Mouse (Mus musculus) urinary bladder, postnatal 14 days (tissue): ENCODE data around the gene Ccdc77.
"Not testable (repeated sequence)": the region's sequence is repeated elsewhere in the genome, so short reads cannot be mapped to it uniquely, and the experiment has no call there.

Experiments used
- DNase-seq: peaks from one replicate; pipeline ENCODE4 v3.0.0; 2021; ENCODE audit warnings: low spot score

Ccdc77 gene

DNA sequence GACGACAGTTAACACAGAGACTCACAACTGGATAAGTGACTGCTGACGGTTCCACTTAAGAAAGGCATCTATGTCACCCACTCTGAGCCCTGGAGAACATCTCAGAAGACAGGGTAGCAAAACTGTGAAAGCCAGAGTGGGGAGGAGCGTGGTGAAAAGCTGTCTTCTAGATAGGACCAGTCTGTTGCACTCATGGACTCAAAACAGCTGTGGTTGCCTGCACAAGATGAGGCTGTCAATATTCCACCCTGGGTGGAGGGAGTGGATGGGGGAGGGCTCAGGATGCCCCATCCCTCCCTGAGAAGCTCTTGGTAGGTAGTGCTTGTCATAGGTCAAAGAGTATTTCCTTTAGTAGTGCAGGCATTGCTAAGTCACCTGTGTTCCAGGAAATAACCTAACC is 54.4 kb downstream of the Ccdc77 start:
- DNase-seq = no peak

DNA sequence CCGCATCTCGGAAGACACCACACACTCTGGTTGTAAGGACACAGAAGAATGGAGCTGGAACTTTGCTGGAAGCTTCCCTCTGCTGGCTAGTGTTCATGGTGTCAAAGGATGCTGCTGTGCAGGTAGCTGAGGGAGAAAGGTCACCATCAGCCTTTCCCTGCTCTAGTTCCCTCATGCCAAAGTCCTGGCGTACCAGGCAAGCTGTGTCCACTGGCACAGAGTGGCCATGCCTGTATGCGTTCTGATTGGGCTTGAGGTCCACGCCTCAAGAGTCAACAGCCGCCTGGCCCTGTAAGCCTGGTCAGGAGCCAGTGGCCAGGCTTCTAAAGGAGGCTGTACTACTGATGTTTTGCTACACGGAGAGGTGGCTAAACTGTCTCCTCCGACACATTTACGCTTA is 54.8 kb downstream of the Ccdc77 start:
- no peak for DNase-seq

DNA sequence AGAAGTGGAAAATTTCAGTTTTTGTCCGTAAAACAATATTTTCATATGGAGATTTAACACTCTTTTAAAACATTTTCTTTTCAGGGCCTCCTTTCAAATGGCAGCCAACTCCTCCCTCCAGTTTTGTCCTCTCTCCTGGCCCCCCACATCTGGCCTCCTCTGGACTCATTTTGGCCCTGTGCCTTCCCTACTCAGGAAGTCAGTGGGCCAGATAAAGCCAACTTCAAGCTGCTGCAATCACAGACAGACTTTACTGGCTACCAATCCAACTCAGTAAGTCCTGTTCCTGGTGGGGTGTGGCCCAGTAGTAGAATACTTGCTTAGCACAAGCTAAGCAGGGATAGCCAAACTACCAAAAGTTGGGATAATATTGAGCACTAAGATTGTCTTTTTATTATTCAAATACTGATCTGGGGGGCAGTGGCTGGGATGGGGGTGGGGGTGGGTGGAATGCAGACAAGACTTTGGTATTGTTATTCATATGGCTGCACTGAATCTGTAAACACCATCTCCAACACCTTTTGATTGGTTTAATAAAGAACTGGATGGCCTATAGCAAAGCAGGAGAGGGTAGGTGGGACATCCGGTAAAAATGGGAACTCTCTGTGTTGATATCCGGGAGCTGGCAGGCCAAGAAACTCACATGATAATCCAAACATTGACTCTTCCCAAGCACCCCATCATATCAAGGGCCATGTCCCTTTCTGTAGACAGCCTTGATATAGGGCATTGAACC is 57.1 kb downstream of the Ccdc77 start:
- no peak for DNase-seq

DNA sequence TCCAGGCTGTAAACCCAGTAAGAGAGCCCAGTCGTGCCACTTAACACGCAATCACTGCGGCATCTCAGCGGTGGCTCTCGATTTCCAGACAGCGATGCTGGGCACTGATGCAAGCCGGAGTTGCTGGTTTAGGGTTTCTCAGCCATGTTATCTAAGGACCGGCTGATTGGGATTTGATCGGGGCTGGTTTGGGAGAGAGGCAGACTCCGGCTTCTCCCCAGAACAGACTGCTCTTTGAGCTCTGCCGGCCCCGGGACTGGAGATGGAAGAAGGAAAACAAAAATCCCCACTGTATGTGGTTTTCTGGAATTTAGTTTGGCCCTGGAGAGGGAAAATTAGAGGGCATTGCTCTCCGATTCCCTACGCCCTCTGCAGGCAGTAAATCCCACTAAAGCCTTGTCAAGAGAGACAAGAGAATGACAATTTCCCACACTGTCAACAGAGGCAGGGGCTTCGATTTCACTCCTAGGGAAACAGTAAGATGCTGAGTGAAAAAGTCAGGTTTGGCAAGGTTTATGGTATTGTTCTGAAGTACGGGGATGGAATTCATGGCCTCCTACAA is 61.3 kb downstream of the Ccdc77 start:
- no peak for DNase-seq

DNA sequence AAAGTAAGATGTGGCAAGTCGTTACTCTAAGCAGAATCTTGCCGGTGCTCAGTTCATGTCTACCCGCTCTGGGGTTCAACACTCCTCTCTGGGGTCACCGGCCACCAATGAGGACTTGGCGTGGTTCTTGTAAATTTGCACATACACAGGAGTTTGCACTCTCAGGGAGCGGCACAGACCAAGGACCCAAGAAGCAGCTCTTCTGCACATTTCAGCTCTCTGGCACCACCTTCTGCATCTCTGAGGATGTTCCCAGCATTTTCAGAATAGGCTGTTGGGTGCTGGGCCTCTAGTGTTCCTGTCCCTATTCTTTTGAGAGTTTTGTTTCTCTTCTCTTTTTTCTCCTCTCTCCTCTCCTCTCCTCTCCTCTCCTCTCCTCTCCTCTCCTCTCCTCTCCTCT is 63.0 kb downstream of the Ccdc77 start:
- peak; percentile 42 for DNase-seq

DNA sequence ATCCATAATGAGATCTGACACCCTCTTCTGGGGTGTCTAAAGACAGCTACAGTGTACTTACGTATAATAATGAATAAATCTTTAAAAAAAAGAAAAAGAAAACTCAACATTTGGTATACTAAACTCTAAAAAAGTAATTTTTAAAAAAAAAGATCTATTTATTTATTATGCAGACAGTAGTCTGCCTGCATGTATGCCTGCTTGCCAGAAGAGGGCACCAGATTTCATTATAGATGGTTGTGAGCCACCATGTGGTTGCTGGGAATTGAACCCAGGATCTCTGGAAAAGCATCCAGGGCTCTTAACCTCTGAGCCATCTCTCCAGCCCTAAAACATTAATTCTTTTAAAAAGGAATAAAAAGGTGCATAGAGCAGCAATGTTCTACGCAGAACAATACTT is 67.6 kb downstream of the Ccdc77 start:
- not testable (repeated sequence) for DNase-seq

DNA sequence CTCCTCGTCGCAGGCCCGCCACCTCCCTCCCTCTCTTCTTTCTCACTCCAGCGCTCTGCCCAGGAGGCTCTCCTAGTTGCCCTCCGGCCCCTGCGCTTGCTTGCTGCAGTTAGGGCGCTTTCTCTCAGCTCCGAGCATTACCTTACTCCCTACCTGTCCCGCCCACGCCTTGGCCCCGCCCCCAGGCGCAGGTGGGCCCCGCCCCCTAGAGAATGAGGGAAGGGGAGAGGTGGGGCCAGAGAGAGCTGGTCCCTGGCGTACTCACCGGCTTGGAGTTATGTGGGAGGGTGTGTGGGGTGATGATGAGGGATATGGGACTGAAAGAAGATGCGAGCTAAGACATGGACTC is 69.4 kb downstream of the Ccdc77 start:
- peak; percentile 72 for DNase-seq

DNA sequence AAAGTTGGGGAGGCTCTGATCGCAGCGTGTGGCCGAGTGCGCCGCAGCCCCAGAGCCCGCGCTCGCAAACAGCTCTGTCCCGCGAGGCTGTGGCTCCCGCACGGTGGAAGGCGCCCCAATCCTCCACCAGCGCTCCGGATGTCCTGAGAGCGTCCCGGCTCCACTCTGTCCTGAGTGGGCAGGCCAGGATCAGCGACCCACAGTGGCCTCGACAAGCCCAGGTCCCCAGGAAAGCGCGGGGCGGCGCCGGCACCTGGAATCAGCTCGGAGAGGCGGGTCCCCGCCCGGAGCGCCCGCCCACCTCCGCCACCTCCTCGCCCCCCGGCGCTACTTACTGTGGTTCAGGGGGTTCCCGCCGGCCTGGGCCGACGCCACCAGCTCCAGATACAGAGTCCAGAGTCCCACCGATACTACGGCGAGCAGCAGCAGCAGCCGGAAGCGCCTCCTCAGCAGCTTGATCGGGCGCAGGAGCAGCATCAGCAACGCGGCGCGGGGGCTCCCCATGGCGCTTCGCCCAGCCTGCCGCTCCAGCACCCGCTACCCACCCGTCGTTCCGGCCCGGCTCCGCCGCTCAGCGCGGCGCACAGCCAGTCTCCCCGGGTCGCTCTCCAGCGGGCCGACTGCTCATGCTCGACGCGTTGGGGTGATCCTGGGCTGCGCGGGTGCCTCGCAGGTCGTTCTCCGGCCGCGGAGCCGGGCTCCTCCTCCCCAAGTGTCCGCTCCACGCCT is 70.0 kb downstream of the Ccdc77 start, which contains the start of the genes D330020A13Rik and B4galnt3:
Gene D330020A13Rik (plus strand): TSS at position 309 of the 729 bp plus-strand sequence.
Gene B4galnt3 (minus strand): TSS at position 504 of the 729 bp plus-strand sequence.
- peak; percentile 25 for DNase-seq

DNA sequence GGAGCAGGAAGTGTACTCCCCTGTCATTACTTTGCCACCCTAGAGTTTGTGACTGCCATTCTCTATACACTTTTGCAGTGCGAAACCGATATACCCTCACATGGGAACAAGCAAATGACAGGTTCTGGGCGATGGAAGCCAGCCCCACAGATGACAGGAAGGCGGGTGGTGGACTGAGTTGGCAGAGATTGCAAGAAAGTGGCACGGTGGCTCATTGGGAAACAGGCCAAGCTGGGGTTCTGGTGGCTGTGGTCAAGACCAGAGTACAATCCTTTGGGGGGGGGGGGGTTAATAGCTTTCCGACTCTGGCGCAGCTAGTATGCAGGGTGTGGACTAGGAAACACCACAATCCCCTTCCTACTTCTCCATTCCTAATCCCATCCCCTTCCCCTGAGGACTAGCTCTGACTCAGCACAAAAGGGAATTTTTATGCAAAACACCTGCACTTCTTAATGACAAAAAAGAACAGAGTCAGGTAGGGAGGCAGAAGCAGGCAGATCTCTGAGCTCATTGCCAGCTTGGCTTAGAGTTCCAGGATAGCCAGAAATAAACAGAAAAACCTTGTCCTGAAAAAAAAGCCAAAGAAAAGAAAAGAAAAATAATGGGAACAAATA is 72.7 kb downstream of the Ccdc77 start:
- no peak for DNase-seq

DNA sequence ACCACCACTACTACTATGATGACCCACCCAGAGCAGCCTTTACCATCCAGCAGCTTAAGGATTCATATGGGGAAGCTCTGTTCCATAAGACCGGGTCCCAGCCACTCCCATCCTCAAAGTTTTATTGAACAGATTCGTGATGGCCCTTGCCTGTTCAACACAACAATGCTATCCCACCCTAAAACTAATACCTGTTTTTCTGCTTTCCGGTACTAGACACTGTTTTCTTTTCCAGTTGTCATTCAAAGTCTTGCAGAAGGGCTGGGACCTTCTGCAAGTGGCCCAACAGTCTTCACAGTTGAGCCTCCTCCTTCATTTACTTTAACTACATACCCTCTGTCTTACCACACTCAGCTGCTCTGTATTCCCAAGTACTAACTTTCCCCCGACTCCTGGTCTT is 74.7 kb downstream of the Ccdc77 start:
- DNase-seq = no peak

DNA sequence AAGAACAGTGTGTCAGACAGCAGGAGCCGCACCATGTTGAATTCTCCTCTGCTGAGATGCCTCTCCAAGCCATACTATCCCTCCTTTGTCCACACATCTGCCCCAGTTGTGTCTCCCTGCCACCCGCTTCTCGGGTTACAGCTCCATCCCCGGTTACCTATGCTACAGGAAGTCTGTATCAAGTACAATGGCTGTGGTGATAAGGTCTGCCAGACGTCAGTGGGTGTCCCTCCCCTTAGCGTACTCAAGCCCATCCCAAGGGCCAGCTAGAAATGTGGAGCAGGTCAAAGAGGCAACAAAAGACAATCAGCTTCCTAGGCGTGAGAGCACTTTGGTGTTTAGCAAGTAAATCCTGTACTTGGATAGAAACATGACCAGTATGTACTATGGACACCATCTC is 75.6 kb downstream of the Ccdc77 start:
- DNase-seq = no peak

DNA sequence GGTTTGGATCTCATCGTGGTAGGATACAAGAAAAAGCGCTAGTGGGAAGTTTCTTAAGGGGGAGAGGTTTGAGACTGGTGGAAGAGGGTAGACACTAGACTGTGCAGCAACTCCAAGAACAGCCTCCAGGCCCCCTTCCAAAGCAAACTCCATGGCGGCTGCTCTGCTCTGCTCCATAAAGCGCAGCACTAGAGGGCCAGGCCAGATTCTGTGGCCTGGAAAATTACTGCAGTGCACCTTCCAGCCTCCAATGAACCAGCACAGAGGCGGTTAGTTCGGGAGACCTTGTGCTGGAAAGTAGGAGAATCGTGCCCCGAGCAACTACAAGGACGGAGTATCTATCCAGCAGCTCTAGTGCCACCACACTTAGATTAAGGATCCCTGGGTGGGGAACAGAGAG is 76.9 kb downstream of the Ccdc77 start:
- no peak for DNase-seq

DNA sequence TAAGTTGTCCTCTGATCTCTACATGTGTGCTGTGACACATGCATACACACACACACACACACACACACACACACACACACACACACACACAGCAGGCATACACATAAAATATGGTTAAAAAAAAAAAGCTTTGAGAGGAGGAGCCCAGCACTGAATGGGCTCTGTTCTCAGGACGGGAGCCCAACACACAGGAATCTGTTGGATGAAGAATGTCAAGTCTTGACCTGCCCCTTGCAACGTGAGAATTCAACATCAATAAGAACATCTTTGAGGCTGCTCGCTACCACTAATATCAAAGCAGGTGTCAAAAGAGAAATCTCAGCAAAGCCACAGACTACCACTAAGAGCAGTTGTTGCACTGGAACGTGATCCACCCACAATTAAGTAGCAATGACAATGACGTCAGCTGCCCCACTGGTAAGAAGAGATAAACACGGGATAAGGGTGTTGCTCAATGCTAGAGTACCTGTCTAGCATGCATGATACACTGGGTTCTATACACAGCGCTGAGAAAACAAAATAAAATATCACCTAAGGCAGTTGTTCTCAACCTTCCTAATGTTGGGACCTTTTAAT is 87.2 kb downstream of the Ccdc77 start:
- DNase-seq = no peak

DNA sequence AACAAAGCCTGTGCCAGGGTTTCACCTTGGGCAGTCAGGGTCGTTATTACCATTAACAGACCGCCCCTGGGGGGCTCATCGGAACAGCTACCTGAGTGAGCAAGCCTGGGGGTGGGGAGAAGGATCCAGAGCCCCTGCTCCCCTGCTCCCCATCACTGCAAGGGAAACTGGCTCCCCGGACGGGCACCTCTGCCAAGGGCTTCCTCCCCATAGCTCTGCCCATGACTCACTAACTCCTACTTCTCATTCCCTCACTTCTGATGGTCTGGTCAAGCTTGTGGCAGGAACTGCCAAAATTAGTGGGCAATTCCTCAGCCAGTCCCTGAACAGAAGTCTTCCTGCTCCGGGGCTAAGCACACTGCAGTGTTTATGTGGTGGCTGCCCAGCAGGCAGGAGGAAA is 88.9 kb downstream of the Ccdc77 start:
- no peak for DNase-seq

DNA sequence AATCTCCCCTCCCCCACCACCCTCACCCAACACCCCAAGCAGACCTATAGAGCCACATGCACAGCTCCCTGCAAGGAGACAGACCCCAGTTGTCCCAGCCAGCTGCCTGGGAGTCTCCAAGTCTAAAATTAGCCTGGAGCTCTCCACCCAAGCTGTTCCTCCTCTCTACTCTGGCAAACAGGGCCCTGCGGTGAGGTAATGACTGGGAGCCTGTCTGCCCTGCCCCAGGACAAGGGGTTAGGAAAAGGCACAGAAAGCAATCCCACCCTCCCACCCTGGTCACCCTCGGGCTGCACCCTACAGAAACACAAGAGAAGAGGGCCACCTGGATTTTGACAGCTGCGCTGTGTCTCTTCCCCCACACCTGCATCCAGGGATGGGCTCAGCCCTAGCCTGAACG is 89.3 kb downstream of the Ccdc77 start:
- DNase-seq = peak; percentile 23
